Mouse (Mus musculus): ENCODE results near the gene Prcd. TPM values are rescaled to one million over a fixed set of nuclear protein-coding genes. Genes with fewer than 3 reads are reported as not detected.

The Prcd gene
- polyA plus RNA-seq, 1 experiment from 2014 or later = not detected

DNA sequence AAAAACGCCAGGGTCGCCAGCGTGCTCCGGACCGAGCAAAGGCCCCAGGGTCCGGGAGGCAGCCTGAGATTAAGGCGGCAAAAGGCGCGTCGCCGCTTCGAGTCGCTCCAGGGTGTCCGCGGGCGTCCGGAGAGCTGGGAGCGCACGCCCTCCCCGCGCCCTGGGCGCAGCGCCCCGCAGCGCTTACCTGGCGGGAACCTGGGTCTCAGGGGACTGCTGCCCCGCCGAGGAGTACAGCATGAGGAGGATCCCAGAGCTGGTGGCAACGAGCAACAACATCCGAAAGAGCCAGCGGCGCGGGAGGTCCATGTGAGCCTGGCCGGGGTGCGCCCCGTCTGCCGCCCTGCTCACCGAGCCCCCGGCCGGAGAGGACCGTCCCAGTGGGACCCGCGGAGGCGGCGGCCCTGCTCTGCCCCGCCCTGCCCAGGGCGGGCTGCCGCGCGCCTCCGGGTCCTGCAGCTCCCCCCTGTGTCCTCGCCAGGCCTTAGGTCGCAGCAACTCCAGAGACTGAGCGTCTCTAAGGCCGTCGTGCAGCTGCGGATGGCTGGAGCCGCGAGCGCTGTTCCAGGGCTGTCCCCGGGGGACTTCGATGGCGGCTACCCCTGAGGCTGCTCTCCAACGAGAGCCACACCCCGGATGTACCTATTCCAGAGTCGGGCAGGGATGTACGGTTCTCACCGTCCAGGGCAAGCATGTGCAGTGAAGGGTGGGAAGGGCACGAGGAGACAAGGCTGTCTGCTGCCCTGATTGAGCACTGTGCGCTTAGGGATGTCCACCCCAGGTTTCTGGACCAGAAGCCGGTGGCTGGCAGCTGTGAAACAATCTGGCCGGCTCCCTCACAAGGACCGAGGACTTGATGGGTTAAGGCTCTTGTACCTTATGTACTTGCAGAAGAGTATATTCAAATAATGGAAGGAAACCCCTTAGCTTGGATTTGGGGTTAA, 41.2 kb downstream of the Prcd start:
- Histone ChIP-seq H3K27ac (no peak overlapping the region), H3K4me3 (ENCODE audit: inconsistent target) (no peak overlapping the region), H3K36me3 (ENCODE audit: inconsistent target) (no peaks in the 10 kb centered on the region), H3K79me2 (ENCODE audit: inconsistent target) (no peaks in the 10 kb centered on the region)
- WGBS (ENCODE audit: missing documents) = 9% methylated on average over 63 of the region's 73 CpGs

DNA sequence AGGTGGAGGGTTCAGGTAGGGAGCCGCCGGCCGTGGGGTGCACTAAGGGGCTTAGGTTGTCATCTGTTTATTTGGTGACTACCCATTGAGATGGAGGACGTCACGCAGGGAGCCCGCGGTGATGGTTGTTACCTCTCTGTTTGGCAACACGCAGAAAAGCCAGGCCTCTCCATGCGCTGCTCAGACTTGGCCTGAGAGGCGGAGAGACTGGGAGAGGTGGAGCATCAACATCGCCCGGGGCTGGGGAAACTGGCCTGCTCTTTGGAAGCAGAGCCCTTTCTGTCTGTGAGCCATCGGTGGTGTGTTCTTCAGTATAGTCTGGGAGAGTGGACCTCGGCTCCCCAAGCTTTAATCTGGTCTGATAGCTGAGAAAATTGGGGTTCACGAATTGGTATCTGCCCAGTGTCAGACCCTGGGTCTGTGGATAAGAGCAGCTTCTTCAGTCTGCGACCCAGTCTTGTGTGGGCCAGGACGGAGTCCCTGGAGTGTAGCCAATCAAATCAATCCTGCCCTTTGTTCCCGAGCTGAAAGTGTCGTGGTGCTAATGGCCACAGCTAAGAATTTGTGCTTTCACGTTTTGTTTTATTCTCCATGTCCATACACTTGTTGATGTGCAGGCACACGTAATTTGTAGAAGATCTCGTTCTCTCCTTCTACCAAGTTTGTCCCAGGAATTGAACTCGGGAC, 42.0 kb downstream of the Prcd start:
- H3K27ac ChIP-seq = no peak overlapping the region
- H3K36me3 ChIP-seq (ENCODE audit: inconsistent target) = no peaks in the 10 kb centered on the region
- H3K4me3 ChIP-seq (ENCODE audit: inconsistent target) = no peak overlapping the region
- no peaks in the 10 kb centered on the region for H3K79me2 ChIP-seq (ENCODE audit: inconsistent target)
- 59% methylated on average over 23 of the region's 23 CpGs for WGBS (ENCODE audit: missing documents)

DNA sequence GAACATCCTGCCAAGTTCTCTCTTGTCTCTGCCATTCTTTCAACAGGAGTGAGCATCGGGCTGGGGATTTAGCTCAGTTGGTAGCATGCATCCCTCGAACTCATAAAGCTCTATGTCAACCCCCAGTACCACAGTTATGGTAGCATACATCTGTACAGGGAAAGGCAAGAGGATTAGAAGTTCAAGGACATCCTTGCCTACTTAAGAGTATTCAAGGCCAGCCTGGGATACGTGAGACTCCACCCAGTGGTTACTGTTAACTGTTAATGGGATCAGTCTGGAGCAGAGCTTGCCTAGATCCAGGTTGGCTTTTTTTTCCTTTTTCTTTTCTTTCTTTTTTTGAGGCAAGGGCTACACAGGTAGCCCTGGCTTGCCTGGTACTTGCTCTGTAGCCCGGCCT, 43.1 kb downstream of the Prcd start:
- 94% methylated on average over 4 of the region's 4 CpGs for WGBS (ENCODE audit: missing documents)
- no peak overlapping the region for H3K27ac ChIP-seq
- no peaks in the 10 kb centered on the region for H3K36me3 ChIP-seq (ENCODE audit: inconsistent target)
- no peak overlapping the region for H3K4me3 ChIP-seq (ENCODE audit: inconsistent target)
- H3K79me2 ChIP-seq (ENCODE audit: inconsistent target) = no peaks in the 10 kb centered on the region

DNA sequence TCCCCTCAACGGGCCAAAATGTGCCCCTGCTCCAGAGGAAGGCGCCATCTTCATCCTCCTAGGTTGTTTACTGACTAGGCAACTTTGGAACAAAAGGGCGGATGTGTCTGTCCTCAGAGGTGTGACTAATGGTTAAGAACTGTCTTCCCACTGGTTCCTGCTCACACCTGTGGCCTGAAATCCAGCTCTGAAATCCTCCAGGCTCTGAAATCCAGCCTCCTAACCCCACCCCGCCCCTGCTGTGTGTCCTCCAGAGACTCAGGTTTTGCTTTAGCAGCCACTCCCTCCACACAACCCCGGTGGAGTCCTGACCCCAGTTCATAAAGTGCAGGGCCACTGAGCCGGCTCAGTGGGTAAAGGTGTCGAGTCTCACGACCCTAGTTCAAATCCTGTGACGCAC, 44.2 kb downstream of the Prcd start:
- Histone ChIP-seq H3K36me3 (ENCODE audit: inconsistent target) (no peaks in the 10 kb centered on the region), H3K27ac (no peak overlapping the region), H3K79me2 (ENCODE audit: inconsistent target) (no peaks in the 10 kb centered on the region), H3K4me3 (ENCODE audit: inconsistent target) (no peak overlapping the region)
- WGBS (ENCODE audit: missing documents) = 83% methylated on average over 8 of the region's 9 CpGs

DNA sequence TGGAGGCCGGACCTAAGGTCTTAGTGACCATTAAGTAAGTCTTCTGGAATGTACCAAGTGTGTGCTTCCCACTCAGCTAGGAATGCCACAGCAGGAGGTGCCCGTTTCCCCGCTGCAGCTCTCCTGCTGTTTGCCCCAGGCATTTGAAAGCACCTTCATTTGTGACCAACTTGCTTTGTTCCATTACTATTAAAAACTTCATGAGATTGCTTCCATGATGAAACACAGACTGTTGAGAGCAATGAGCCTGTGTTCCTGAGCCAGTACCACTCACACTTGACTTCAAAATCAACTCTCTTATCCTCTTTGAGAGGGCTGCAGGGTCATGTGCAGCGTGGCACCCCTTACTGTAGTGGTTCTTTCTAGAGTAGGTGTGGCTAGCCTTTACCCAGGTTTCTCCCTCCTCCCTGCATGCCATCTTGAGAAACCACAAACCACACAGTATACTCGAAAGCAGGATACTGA, 48.1 kb downstream of the Prcd start:
- no peak overlapping the region for H3K27ac ChIP-seq
- H3K79me2 ChIP-seq (ENCODE audit: inconsistent target) = no peaks in the 10 kb centered on the region
- 48% methylated on average over 5 of the region's 5 CpGs for WGBS (ENCODE audit: missing documents)
- H3K36me3 ChIP-seq (ENCODE audit: inconsistent target) = no peaks in the 10 kb centered on the region
- H3K4me3 ChIP-seq (ENCODE audit: inconsistent target) = no peak overlapping the region

DNA sequence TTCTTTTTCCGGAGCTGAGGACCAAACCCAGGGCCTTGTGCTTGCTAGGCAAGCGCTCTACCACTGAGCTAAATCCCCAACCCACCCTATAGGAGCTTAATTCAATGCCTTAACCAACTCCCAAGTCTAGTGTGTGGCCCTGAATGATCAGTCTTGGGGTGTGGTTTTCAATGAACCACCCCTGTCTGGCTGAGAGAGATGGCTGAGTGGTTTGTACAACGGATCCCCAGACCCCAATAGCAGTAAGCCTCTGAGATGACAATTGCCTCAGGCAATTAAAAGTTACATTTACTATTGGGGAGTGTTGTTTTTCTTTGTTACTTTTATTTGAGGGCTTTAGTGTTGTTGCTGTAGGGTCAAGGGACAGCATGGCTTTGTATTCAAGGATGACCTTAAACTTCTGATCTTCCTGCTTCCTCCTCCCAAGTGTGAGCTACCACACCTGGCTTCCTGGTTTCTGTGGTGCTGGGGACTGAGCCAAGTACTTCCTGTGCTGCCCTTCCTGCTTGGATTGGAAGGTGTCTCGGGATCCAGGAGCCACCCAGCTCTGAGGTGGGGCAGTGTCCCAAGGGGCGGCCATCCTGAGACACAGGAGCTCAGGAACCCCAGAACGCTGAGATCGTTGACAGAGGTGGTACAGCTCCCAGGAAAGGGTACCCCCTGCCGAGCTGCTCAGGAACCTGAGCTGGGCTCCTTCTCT, 51.2 kb downstream of the Prcd start:
- Histone ChIP-seq H3K79me2 (ENCODE audit: inconsistent target) (no peaks in the 10 kb centered on the region), H3K27ac (no peak overlapping the region), H3K4me3 (ENCODE audit: inconsistent target) (no peak overlapping the region), H3K36me3 (ENCODE audit: inconsistent target) (no peaks in the 10 kb centered on the region)
- 91% methylated on average over 8 of the region's 8 CpGs for WGBS (ENCODE audit: missing documents)

DNA sequence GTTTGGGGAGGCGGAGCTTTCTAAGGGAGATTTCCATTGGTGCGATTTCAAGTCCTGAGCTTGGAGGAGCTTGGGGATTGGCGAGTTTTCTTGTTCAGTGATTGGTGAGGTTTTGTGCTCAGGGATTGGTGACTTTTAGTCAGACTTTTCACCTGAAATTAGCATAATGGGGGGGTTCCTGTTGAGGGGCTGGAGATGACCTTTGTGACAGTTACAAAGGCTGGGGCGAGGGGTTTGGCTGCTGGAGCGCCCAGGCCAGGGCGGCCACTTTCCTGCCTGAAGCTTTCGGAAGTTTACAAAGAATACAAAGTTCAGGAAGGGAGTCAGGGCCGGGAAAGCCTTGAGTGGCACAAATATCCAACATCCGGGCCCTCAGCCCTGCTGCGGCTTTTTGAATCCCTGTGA, 51.9 kb downstream of the Prcd start:
- 93% methylated on average over 10 of the region's 10 CpGs for WGBS (ENCODE audit: missing documents)
- Histone ChIP-seq H3K27ac (no peak overlapping the region), H3K36me3 (ENCODE audit: inconsistent target) (no peaks in the 10 kb centered on the region), H3K79me2 (ENCODE audit: inconsistent target) (no peaks in the 10 kb centered on the region), H3K4me3 (ENCODE audit: inconsistent target) (no peak overlapping the region)

DNA sequence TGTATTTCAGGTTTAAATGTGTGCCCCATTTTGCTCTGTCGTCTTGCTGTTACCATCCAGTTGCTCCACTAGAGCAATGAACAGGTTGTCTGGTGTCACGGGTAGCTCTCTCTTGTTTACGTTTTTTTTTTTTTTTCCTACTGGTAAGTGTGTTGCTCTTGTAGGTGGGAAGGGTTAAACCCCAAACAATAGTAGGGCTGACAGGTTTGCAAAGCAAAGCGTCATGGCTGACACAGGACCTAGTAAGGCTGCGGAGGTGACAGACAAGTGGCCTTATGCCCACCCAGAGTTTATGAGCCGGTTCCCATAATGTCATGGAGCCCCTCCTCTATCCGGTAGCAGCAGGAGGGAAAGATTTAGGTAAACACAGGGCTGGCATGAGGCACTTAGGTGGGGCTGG, 53.0 kb downstream of the Prcd start:
- H3K4me3 ChIP-seq (ENCODE audit: inconsistent target) = no peak overlapping the region
- H3K27ac ChIP-seq = no peak overlapping the region
- no peaks in the 10 kb centered on the region for H3K79me2 ChIP-seq (ENCODE audit: inconsistent target)
- WGBS (ENCODE audit: missing documents) = 79% methylated on average over 7 of the region's 7 CpGs
- no peaks in the 10 kb centered on the region for H3K36me3 ChIP-seq (ENCODE audit: inconsistent target)

DNA sequence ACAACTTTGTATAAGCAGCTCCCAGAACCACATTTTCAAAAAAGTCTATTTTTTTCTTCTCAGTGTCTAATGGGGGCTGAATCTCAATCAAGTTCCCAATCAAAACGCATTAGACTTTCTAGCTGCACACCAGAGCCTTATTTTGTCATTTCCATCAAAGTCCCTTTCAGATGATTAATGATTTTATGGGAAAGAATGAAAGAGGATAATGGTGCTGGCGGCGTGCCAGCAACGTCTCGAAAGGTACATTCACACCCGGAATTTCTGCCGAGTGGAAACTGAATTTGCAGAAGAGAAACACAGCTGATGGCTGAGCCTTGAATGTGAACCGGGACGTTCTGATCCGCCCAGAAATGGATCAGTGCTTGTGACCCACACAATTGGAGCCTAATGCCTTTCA, 56.8 kb downstream of the Prcd start:
- WGBS (ENCODE audit: missing documents) = 87% methylated on average over 10 of the region's 10 CpGs

DNA sequence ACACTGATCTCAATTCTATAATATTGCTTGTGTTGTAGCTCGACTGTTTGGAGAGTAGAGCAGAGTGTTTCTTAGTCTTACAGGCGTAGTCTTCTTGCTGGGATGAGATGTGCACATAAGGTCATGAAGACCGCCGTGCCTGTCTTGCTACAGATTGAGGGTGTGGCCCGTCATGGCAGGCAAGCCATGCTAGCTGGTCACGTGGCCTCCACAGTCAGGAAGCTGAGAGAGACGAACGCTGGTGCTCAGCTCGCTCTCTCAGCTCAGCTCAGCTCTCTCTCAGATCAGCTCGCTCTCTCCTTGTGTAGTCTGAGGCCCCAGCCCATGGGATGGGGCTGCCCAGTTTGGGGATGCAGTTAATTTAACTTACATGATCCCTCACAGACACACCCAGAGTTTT, 57.5 kb downstream of the Prcd start:
- no peak overlapping the region for H3K27ac ChIP-seq
- H3K36me3 ChIP-seq (ENCODE audit: inconsistent target) = no peaks in the 10 kb centered on the region
- WGBS (ENCODE audit: missing documents) = 95% methylated on average over 10 of the region's 10 CpGs
- no peaks in the 10 kb centered on the region for H3K79me2 ChIP-seq (ENCODE audit: inconsistent target)
- H3K4me3 ChIP-seq (ENCODE audit: inconsistent target) = no peak overlapping the region

More for the DNA sequence above, 56.8 kb downstream of the Prcd start:
- Histone ChIP-seq H3K27ac (no peak overlapping the region), H3K36me3 (ENCODE audit: inconsistent target) (no peaks in the 10 kb centered on the region), H3K4me3 (ENCODE audit: inconsistent target) (no peak overlapping the region), H3K79me2 (ENCODE audit: inconsistent target) (no peaks in the 10 kb centered on the region)

DNA sequence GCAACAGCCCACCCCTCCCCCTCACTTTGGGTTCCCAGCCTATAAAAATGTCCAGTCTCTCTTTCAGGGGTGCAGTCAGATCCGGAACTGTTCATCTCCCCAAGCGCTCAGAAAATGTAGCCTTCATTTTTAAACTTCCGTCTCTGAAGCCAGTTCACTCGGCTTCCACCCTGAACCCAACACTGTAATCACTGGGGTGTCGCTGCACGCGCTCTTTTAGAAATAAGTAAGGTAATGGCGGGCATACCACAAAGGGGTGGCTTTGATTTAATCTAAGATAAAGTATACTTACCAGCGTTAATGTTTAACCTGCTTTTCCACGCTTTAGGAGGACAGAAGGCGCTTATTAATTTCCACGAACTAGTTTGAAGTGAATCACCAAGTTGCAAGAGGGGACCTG, 60.7 kb downstream of the Prcd start:
- Histone ChIP-seq H3K27ac (no peak overlapping the region), H3K4me3 (ENCODE audit: inconsistent target) (no peak overlapping the region)
- 93% methylated on average over 12 of the region's 12 CpGs for WGBS (ENCODE audit: missing documents)

More for the DNA sequence above, 60.7 kb downstream of the Prcd start:
- H3K36me3 ChIP-seq (ENCODE audit: inconsistent target) = no peaks in the 10 kb centered on the region
- no peaks in the 10 kb centered on the region for H3K79me2 ChIP-seq (ENCODE audit: inconsistent target)

Other genes with a start within 250 kb of the Prcd start
- gene Rnf157, start 240.5 kb upstream of the Prcd start, polyA plus RNA-seq (2018) = 12.1 to 23.4 TPM (median 14.0 TPM) in 3 replicates
- 18.0 to 34.4 TPM (median 27.5 TPM) in 3 replicates for gene Ubald2, start 219.4 kb upstream of the Prcd start, polyA plus RNA-seq (2018)
- not detected in 3 replicates for gene Qrich2, start 187.3 kb upstream of the Prcd start, polyA plus RNA-seq (2018)
- 18.4 to 35.9 TPM (median 20.8 TPM) in 3 replicates for gene Prpsap1, start 159.3 kb upstream of the Prcd start, polyA plus RNA-seq (2018)
- gene Sphk1, start 122.6 kb upstream of the Prcd start, polyA plus RNA-seq (2018) = 0.12 to 0.22 TPM in 2 of 3 replicates, not detected in the other
- 4.4 to 9.2 TPM (median 5.4 TPM) in 3 replicates for gene Ube2o, start 72.1 kb upstream of the Prcd start, polyA plus RNA-seq (2018)
- not detected in 3 replicates for gene Aanat, start 67.1 kb upstream of the Prcd start, polyA plus RNA-seq (2018)
- 14.2 to 37.1 TPM (median 21.7 TPM) in 3 replicates for gene Rhbdf2, start 26.5 kb upstream of the Prcd start, polyA plus RNA-seq (2018)
- not detected in 3 replicates for gene Cygb, start 779 bp downstream of the Prcd start, polyA plus RNA-seq (2018)
- gene St6galnac1, start 122.0 kb downstream of the Prcd start, polyA plus RNA-seq (2018) = not detected in 3 replicates
- not detected in 3 replicates for gene Mxra7, start 174.5 kb downstream of the Prcd start, polyA plus RNA-seq (2018)
- 12.5 to 17.0 TPM (median 16.0 TPM) in 3 replicates for gene Mettl23, start 189.7 kb downstream of the Prcd start, polyA plus RNA-seq (2018)
- 19.8 to 25.1 TPM (median 21.8 TPM) in 3 replicates for gene Jmjd6, start 189.9 kb downstream of the Prcd start, polyA plus RNA-seq (2018)
- gene Mfsd11, start 198.9 kb downstream of the Prcd start, polyA plus RNA-seq (2018) = 105 to 174 TPM (median 118 TPM) in 3 replicates
- gene Srsf2, start 199.6 kb downstream of the Prcd start, polyA plus RNA-seq (2018) = 176 to 306 TPM (median 187 TPM) in 3 replicates